Mouse (Mus musculus) liver, postnatal 0 days (tissue): ENCODE data around the gene Gpx4.

Experiments used
- CTCF ChIP-seq: sonication (generic); IDR thresholded peaks from 2 replicates; pipeline ENCODE4 v1.5.1; 2016; ENCODE audit warnings: antibody characterized with exemption, low read depth
- EP300 ChIP-seq: IDR thresholded peaks from 2 replicates; pipeline ENCODE4 v1.6.1; 2016; ENCODE audit warnings: antibody characterized with exemption, low read depth, mild to moderate bottlenecking

- TF ChIP-seq CTCF (no peak), EP300 (no peak)
Observed at GRCm38 (mm10) chr10:80030736-80031135, 16.2 kb upstream of the Gpx4 start.
